Mouse (Mus musculus) embryonic stem cell, embryonic (primary cell): ENCODE results near the gene Mc3r.

Source experiments
- CTCF ChIA-PET, 4 experiments: fragments of 300-600 bp in 2 of 4; fragments of 350-600 bp in 2 of 4; sonication (Branson Sonifier 250); formaldehyde crosslinking; loops; one replicate each; lab custom pipeline; 2022; ENCODE audit warnings: inconsistent platforms in 2 of 4; lab: Charles Lee
- POLR2A ChIA-PET, 4 experiments: fragments of 300-600 bp in 2 of 4; fragments of 350-600 bp in 2 of 4; sonication (Branson Sonifier 250); formaldehyde crosslinking; loops; one replicate each; lab custom pipeline; 2022; ENCODE audit warnings: antibody characterized with exemption in 4 of 4, inconsistent platforms in 1 of 4; lab: Charles Lee

Mc3r gene

DNA sequence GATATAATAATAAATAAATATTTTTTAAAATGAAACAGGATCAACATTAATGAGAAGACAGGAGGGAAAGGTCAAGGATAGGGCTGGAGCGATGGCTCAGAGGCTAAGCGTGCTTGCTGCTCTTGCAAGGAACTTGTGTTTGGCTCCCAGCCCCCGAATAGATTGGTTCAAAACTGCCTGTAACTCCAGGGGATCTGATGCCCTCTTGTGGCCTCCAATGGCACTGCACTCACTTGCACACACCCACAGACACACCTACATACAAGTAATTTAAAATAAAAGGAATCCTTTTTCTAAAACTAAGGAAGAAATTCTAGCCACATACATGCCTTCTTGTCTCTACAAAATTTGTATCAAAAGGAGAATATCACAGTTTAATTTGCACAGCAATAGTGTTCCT lies 20.5 kb upstream of the Mc3r start:
- CTCF ChIA-PET, result interaction anchor here in 2 of 4 experiments (0.7 to 3.0 kb wide), 7 partner anchors 12 to 143 kb away, joined by 3 to 14 read pairs (median 3); partner anchors contain the start of genes Aurka (in 1 of the 2) and Cstf1 (in 1 of the 2)
- POLR2A ChIA-PET, result no interaction called here

- ChIA-PET CTCF (interaction anchor here in 3 of 4 experiments (0.6 to 1.5 kb wide), 4 partner anchors 10 to 100 kb away, joined by 3 to 5 read pairs (median 3); no protein-coding TSS in a partner anchor), POLR2A (interaction anchor here in 1 of 4 experiments (0.7 to 1.1 kb wide), 3 partner anchors 10 to 28 kb away, joined by 3 to 4 read pairs (median 3); no protein-coding TSS in a partner anchor)
These were observed 19.1 kb upstream of the Mc3r start for GRCm38 (mm10) chr2:172229190-172229589.

DNA sequence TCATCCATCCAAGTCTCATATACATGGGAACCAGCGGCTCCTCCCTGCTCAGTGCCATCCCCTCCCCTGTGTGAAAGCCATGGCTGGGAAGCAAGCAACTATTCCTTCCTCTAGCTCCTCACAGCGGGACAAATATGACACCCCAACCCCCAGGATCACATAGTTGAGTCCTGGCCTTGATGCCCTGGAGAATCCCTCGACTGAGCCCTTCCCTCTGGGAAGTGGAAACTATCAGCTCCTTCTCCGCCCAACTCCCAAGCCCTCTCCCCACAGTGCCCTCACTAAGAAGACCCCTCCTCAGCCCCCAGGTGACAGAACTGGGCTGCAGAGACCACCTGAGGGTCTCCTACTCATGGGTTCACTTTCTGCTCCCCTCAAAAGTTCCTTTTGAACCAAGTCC lies 18.2 kb upstream of the Mc3r start:
- CTCF ChIA-PET, result interaction anchor here (0.6 to 1.7 kb wide), 11 partner anchors 8 to 668 kb away, joined by 3 to 7 read pairs (median 4); partner anchors contain the start of gene Mc3r (in 1 of the 4)
- POLR2A ChIA-PET, result interaction anchor here in 1 of 4 experiments (0.7 kb wide), 1 partner anchor 352 kb away, joined by 3 read pairs; no protein-coding TSS in a partner anchor

DNA sequence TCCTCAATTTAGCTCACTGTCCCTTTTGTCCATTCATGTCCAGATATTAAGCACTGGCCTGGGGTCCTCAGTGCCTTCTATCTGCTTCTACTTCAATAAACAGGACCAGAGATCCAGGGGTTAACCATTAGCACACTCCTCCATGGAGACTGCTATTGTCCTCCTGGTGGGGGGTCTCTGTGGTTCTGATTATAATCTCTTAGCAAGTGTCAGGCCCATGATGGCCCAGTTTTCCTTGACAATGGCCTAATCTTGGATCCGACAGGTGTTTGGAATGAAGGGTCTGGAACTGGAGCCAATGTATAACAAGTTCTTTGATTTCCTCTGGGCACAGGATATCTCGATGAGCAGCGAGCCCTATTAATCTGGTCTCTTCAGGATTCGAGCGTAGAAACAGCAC lies 10.1 kb upstream of the Mc3r start:
- CTCF ChIA-PET, result interaction anchor here in 2 of 4 experiments (1.5 to 1.7 kb wide), 2 partner anchors 10 kb away, joined by 3 to 4 read pairs; partner anchors contain the start of gene Mc3r (in 2 of the 2)
- POLR2A ChIA-PET, result no interaction called here

DNA sequence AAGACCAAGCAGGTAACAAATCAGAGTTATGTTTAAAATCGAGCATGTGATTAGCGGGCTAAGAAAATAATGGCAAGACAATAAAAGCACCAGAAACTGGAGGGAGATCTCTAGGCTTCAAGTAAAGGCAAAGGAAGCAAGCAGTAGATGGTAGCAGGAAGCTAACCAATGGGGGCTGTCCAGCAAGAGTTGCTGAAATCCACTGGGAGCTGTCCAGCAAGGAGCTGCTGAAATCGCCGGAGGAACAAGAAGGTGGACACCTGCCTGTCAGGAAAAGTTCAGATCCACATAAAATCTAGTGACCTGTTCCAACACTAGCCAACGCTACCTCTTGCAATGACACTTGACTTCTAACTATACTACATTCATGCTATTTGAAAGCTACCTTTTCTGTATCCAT lies 7.3 kb upstream of the Mc3r start:
- CTCF ChIA-PET, result interaction anchor here in 2 of 4 experiments (0.6 to 2.4 kb wide), 7 partner anchors 11 to 88 kb away, joined by 3 to 9 read pairs (median 4); no protein-coding TSS in a partner anchor
- POLR2A ChIA-PET, result interaction anchor here in 1 of 4 experiments (1.0 to 1.3 kb wide), 3 partner anchors 9 to 130 kb away, joined by 3 read pairs; partner anchors contain the start of genes Aurka and Cstf1

DNA sequence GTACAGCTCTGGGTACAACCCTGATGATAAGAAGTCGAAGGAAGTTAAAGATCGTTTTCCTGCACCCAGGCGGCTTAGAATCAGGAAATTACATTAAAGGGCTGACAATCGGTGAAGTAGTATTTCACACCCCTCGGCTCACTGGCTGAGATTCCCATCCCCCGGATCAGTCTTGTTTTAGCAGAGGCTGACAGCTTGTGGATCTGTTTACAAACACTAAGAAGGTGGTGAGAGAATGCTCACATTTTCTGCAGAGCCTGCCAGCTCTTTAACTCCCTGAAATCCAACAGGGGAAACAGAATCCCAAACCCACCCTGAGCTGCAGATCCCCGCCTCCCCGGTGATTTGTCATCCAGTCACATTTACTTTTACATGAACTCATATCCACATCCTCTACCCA lies 2.8 kb upstream of the Mc3r start:
- CTCF ChIA-PET, result interaction anchor here in 2 of 4 experiments (0.6 to 2.0 kb wide), 2 partner anchors 84 to 1649 kb away, joined by 4 to 7 read pairs; no protein-coding TSS in a partner anchor
- POLR2A ChIA-PET, result no interaction called here

DNA sequence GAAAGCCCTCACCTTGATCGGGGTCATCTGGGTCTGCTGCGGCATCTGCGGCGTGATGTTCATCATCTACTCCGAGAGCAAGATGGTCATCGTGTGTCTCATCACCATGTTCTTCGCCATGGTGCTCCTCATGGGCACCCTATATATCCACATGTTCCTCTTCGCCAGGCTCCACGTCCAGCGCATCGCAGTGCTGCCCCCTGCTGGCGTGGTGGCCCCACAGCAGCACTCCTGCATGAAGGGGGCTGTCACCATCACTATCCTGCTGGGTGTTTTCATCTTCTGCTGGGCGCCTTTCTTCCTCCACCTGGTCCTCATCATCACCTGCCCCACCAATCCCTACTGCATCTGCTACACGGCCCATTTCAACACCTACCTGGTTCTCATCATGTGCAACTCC lies 1.0 kb downstream of the Mc3r start:
- ChIA-PET CTCF (interaction anchor here (0.6 to 1.5 kb wide), 9 partner anchors 9 to 80 kb away, joined by 3 to 9 read pairs (median 4); no protein-coding TSS in a partner anchor), POLR2A (no interaction called here)

DNA sequence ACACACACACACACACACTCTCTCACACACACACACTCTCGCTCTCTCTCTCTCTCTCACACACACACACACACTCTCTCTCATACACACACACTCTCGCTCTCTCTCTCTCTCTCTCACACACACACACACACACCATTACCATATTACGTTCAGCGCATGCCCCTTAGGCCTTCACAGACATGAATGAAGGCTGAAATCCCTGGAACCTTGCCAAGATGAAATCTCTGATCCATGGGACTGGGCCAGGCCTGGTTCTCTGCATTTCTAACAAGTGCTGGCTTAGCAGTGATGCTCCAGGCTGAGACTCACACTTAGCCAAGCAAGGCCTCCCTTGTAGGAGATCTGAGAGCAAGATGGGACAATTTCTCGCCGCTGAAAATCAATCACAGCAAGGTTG lies 8.1 kb downstream of the Mc3r start:
- CTCF ChIA-PET, result no interaction called here

GRCm38 (mm10) chr2:172256956-172257355 lies 8.7 kb downstream of the Mc3r start:
- ChIA-PET POLR2A (interaction anchor here in 3 of 4 experiments (0.6 to 1.6 kb wide), 10 partner anchors 9 to 615 kb away, joined by 3 to 6 read pairs (median 4); partner anchors contain the start of genes Fam210b (in 1 of the 3) and Mc3r (in 1 of the 3)), CTCF (interaction anchor here in 3 of 4 experiments (0.5 to 1.2 kb wide), 5 partner anchors 8 to 72 kb away, joined by 3 to 5 read pairs (median 5); partner anchors contain the start of gene Mc3r (in 1 of the 3))

More for the DNA sequence above, 8.1 kb downstream of the Mc3r start:
- POLR2A ChIA-PET, result interaction anchor here in 1 of 4 experiments (1.6 kb wide), 1 partner anchor 25 kb away, joined by 6 read pairs; no protein-coding TSS in a partner anchor

GRCm38 (mm10) chr2:172257471-172258065 lies 9.3 kb downstream of the Mc3r start:
- ChIA-PET POLR2A (interaction anchor here in 3 of 4 experiments (0.6 to 1.9 kb wide), 12 partner anchors 9 to 614 kb away, joined by 3 to 6 read pairs (median 4); partner anchors contain the start of genes Fam210b (in 1 of the 3) and Mc3r (in 1 of the 3)), CTCF (interaction anchor here (0.5 to 1.2 kb wide), 8 partner anchors 9 to 72 kb away, joined by 3 to 6 read pairs (median 4); partner anchors contain the start of gene Mc3r (in 3 of the 4))

GRCm38 (mm10) chr2:172260064-172260463 lies 11.8 kb downstream of the Mc3r start:
- CTCF ChIA-PET, result no interaction called here
- POLR2A ChIA-PET, result no interaction called here

- ChIA-PET POLR2A (no interaction called here), CTCF (no interaction called here)
These were observed 13.1 kb downstream of the Mc3r start for GRCm38 (mm10) chr2:172261441-172261840.

DNA sequence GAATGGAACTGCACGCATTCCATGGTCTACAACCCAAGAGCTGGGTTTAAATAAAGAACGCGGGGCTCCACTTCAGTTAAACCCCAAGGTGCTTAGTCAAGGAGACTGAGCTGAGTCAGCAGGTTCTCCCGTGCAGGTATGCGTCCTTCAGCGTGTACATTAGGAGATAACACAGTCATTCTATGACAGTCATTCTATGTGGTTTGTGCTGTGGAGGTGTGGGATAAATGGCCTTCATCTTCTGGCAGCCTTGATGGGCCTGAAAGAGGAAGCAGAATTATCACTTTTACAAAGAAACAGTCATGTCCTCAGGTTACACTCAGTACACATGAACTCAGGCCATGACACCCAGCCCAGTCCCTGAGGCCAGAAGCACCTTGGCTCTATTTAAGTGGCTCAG lies 14.9 kb downstream of the Mc3r start:
- CTCF ChIA-PET, result interaction anchor here in 2 of 4 experiments (0.6 to 1.5 kb wide), 2 partner anchors 66 to 403 kb away, joined by 3 to 4 read pairs; no protein-coding TSS in a partner anchor
- POLR2A ChIA-PET, result interaction anchor here in 1 of 4 experiments (1.5 kb wide), 1 partner anchor 11 kb away, joined by 3 read pairs; no protein-coding TSS in a partner anchor

DNA sequence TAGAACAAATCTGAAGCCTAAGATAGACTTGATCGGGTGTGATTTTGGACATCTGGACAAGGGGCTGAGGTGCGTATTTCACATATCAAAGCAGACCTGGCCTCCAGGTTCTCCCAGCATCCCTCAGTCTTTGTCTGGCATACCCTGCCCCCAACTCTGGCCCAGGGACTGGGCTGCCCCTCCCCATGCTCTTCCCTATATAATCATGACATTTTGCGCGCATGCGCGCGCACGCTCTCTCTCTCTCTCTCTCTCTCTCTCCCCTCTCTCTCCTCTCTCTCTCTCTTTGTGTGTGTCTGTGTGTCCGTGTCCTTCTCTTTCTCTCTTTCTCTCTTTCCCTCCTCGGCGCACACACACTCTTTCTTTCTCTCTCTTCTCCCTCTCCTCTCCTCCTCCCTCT lies 21.6 kb downstream of the Mc3r start:
- CTCF ChIA-PET, result no interaction called here
- POLR2A ChIA-PET, result no interaction called here

DNA sequence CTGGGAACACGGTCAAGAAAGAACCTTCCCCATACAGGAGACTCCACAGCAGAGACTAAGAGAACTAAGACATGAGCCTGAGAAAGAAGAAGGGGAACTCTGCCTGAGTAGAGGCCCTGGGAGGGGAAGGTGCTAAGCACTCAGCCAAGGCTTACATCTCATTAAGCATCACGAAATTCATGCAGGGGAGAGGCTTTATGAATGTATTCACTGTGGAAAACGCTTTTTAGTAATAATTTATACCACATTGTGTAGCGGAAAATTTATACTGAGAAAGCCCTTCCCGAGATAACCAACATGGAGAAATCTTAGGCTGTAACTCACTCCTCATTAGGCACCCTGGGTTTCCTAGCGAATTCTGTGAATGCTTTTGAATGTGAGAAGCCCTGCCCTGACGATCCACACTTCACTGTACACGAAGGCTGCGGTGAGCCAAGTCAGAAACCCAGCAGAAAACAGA lies 22.2 kb downstream of the Mc3r start:
- ChIA-PET CTCF (interaction anchor here in 1 of 4 experiments (0.5 kb wide), 1 partner anchor 43 kb away, joined by 3 read pairs; no protein-coding TSS in a partner anchor), POLR2A (no interaction called here)

- ChIA-PET POLR2A (no interaction called here), CTCF (interaction anchor here in 2 of 4 experiments (0.5 to 0.6 kb wide), 2 partner anchors 44 to 1075 kb away, joined by 3 to 5 read pairs; no protein-coding TSS in a partner anchor)
These were observed 22.8 kb downstream of the Mc3r start for GRCm38 (mm10) chr2:172270974-172271697.

- POLR2A ChIA-PET, result interaction anchor here in 1 of 4 experiments (1.2 kb wide), 1 partner anchor 15 kb away, joined by 3 read pairs; no protein-coding TSS in a partner anchor
- CTCF ChIA-PET, result no interaction called here
These were observed 26.4 kb downstream of the Mc3r start for GRCm38 (mm10) chr2:172274662-172275061.

- CTCF ChIA-PET, result no interaction called here
- POLR2A ChIA-PET, result no interaction called here
These were observed 27.9 kb downstream of the Mc3r start for GRCm38 (mm10) chr2:172276155-172276554.
